In genomic region chr13:55595375-55595774, GRCm38 (mm10) we compare ENCODE assay signal across 11 mouse cellular contexts. TPM values are rescaled to one million over a fixed set of nuclear protein-coding genes. Genes with fewer than 3 reads are reported as not detected.
A peak's percentile ranks its signal among the peaks of the same experiment; 100 is the strongest.
DNase-seq lines count a peak whose midpoint lies in the region; ATAC-seq and TF ChIP-seq lines count a peak whose summit lies in the region.
"Had no signal": no experiment of that assay in that cellular context is flagged by ENCODE, and none has a peak within 500 bp of the region (broad histone marks: within the 10 kb centered on the region; RNA-seq: fewer than 3 reads in every experiment).

No protein-coding gene starts in this region.

- H3K36me3 ChIP-seq in E14TG2a.4 (ENCODE audit: insufficient read depth, low read length): peaks cover 46% of the 10 kb centered on the region
- peaks cover 30% of the 10 kb centered on the region for H3K36me3 ChIP-seq in forebrain, embryonic 15.5 days

- H3K4me1 ChIP-seq in E14TG2a.4 (replicated peaks; ENCODE audit: low read depth, low read length): peaks cover 56% of the 10 kb centered on the region
- peaks cover 20% of the 10 kb centered on the region for H3K4me1 ChIP-seq in forebrain, embryonic 15.5 days

- peak; percentile 45 for DNase-seq in adrenal gland, adult 8-10 months
- DNase-seq in cerebellum, postnatal 36 days: peak; percentile 65 to 72
- DNase-seq in left cerebral cortex, adult 11 months (ENCODE audit: low spot score): peak; percentile 68
- DNase-seq in ovary, postnatal 10 days (ENCODE audit: low spot score): no peak
- DNase-seq: kidney, adult 11 months; lung, postnatal 4 days had no signal

- H3K9me3 ChIP-seq in E14TG2a.4 (ENCODE audit: low read length): no peaks in the 10 kb centered on the region
- no peaks in the 10 kb centered on the region for H3K9me3 ChIP-seq in forebrain, embryonic 15.5 days
- H3K9me3 ChIP-seq: neural tube, embryonic 13.5 days had no signal

- H3K4me2 ChIP-seq in forebrain, embryonic 15.5 days (replicated peaks): no peak overlapping the region
- H3K4me2 ChIP-seq: neural tube, embryonic 13.5 days had no signal

- TF ChIP-seq CTCF in E14TG2a.4 (conservative IDR thresholded peaks at IDR 0.05; ENCODE audit: low read length): no peak

- H3K27me3 ChIP-seq in E14TG2a.4 (ENCODE audit: insufficient read depth, low read length): no peaks in the 10 kb centered on the region
- no peaks in the 10 kb centered on the region for H3K27me3 ChIP-seq in forebrain, embryonic 15.5 days

- H3K27ac ChIP-seq in forebrain, embryonic 15.5 days (replicated peaks): no peak overlapping the region
- H3K27ac ChIP-seq: neural tube, embryonic 13.5 days had no signal

- 80% methylated on average over 12 of the region's 12 CpGs for WGBS in forebrain, embryonic 15.5 days

- 0 out of 2 replicates have a peak overlapping the region, but pooled peaks have one; percentile 13 for H3K4me3 ChIP-seq in E14TG2a.4 (replicated peaks; ENCODE audit: low read length)
- H3K4me3 ChIP-seq in forebrain, embryonic 15.5 days: no peak overlapping the region
- H3K4me3 ChIP-seq: neural tube, embryonic 13.5 days had no signal

- ATAC-seq in CD4-positive, CD25-positive, alpha-beta regulatory T cell, adult 4 months: no peak
- no peak for ATAC-seq in forebrain, embryonic 15.5 days (replicated peaks)
- no peak for ATAC-seq in inflammation-experienced regulatory T-cells, adult 6 months

- no peak overlapping the region for H3K9ac ChIP-seq in forebrain, embryonic 15.5 days (replicated peaks)
- H3K9ac ChIP-seq: neural tube, embryonic 13.5 days had no signal

RNA-seq across cellular contexts. Expression of gene B4galt7, which starts 4.3 kb away (rescaled TPM):
- total RNA-seq in adrenal gland, adult 8-10 months (2022): 10 to 100 TPM; 14.9 to 18.5 (median 16.5) TPM
- 10 to 100 TPM; 20.5 to 42.3 TPM for polyA plus RNA-seq in CD4-positive, CD25-positive, alpha-beta regulatory T cell, adult 4 months (2017; shearing (Covaris generic))
- 36.2 and 39.0 TPM in 2 replicates for polyA plus RNA-seq in forebrain, embryonic 15.5 days (2015; fragmentation: Nextera tagmentation; extraction: Ambion mirVana)
- 10 to 100 TPM; 24.5 to 35.8 (median 25.1) TPM for polyA plus RNA-seq in inflammation-experienced regulatory T-cells, adult 6 months (2017; shearing (Covaris generic))

RNA-seq across cellular contexts. Expression of gene Tmed9, which starts 21.8 kb away (rescaled TPM):
- total RNA-seq in adrenal gland, adult 8-10 months (2022): 100 to 1,000 TPM; 177 to 220 (median 189) TPM
- 100 to 1,000 TPM; 206 to 437 TPM for polyA plus RNA-seq in CD4-positive, CD25-positive, alpha-beta regulatory T cell, adult 4 months (2017; shearing (Covaris generic))
- polyA plus RNA-seq in forebrain, embryonic 15.5 days (2015; fragmentation: Nextera tagmentation; extraction: Ambion mirVana): 95.0 and 113 TPM in 2 replicates
- 100 to 1,000 TPM; 184 to 286 (median 269) TPM for polyA plus RNA-seq in inflammation-experienced regulatory T-cells, adult 6 months (2017; shearing (Covaris generic))

RNA-seq across cellular contexts. Expression of gene Fam193b, which starts 24.5 kb away (rescaled TPM):
- 100 to 1,000 TPM in 1 of 4 experiments, 10 to 100 TPM in 3; 47.1 to 102 (median 72.8) TPM for total RNA-seq in adrenal gland, adult 8-10 months (2022)
- 10 to 100 TPM; 36.3 to 40.2 TPM for polyA plus RNA-seq in CD4-positive, CD25-positive, alpha-beta regulatory T cell, adult 4 months (2017; shearing (Covaris generic))
- 62.4 and 64.3 TPM in 2 replicates for polyA plus RNA-seq in forebrain, embryonic 15.5 days (2015; fragmentation: Nextera tagmentation; extraction: Ambion mirVana)
- 10 to 100 TPM; 16.4 to 40.7 (median 37.3) TPM for polyA plus RNA-seq in inflammation-experienced regulatory T-cells, adult 6 months (2017; shearing (Covaris generic))

RNA-seq across cellular contexts. Expression of gene Caml, which starts 27.4 kb away (rescaled TPM):
- total RNA-seq in adrenal gland, adult 8-10 months (2022): 10 to 100 TPM; 30.2 to 44.0 (median 35.5) TPM
- 10 to 100 TPM; 41.7 to 46.1 TPM for polyA plus RNA-seq in CD4-positive, CD25-positive, alpha-beta regulatory T cell, adult 4 months (2017; shearing (Covaris generic))
- 97.2 and 97.4 TPM in 2 replicates for polyA plus RNA-seq in forebrain, embryonic 15.5 days (2015; fragmentation: Nextera tagmentation; extraction: Ambion mirVana)
- polyA plus RNA-seq in inflammation-experienced regulatory T-cells, adult 6 months (2017; shearing (Covaris generic)): 10 to 100 TPM; 28.6 to 51.1 (median 40.0) TPM

RNA-seq across cellular contexts. Expression of gene Ddx46, which starts 39.5 kb away (rescaled TPM):
- 10 to 100 TPM; 29.1 to 58.6 (median 48.5) TPM for total RNA-seq in adrenal gland, adult 8-10 months (2022)
- polyA plus RNA-seq in CD4-positive, CD25-positive, alpha-beta regulatory T cell, adult 4 months (2017; shearing (Covaris generic)): 10 to 100 TPM; 58.1 to 64.6 TPM
- 33.8 TPM in 2 replicates for polyA plus RNA-seq in forebrain, embryonic 15.5 days (2015; fragmentation: Nextera tagmentation; extraction: Ambion mirVana)
- polyA plus RNA-seq in inflammation-experienced regulatory T-cells, adult 6 months (2017; shearing (Covaris generic)): 10 to 100 TPM; 62.3 to 67.3 (median 64.0) TPM
